Mouse (Mus musculus): Measurements from ENCODE around the gene Zbtb34. TPM values are rescaled to one million over a fixed set of nuclear protein-coding genes. Genes with fewer than 3 reads are reported as not detected.
A peak's percentile ranks its signal among the peaks of the same experiment; 100 is the strongest.

Gene Zbtb34
- total RNA-seq, 2 experiments from 2014 or later = 23.9 to 26.9 TPM

GRCm38 (mm10) chr2:33444358-33444757 is 13.2 kb upstream of the Zbtb34 start:
- peak; percentile 8 for TF ChIP-seq CTCF (IDR thresholded peaks at IDR 0.05)
- peak; percentile 73 to 82 for DNase-seq (ENCODE audit: extremely low spot score in 1 of 2, low spot score in 2 of 2)
- peak overlapping the region; percentile 57 for H3K27ac ChIP-seq
- H3K4me3 ChIP-seq = no peak overlapping the region
- intact Hi-C loops (cut with DNase I) = no loop called here

- no peak overlapping the region for H3K27ac ChIP-seq
- no peak for DNase-seq (ENCODE audit: extremely low spot score in 1 of 2, low spot score in 2 of 2)
- TF ChIP-seq CTCF (IDR thresholded peaks at IDR 0.05) = no peak
- H3K4me3 ChIP-seq = no peak overlapping the region
- intact Hi-C loops (cut with DNase I) = no loop called here
Measured at GRCm38 (mm10) chr2:33442701-33443100, 11.6 kb upstream of the Zbtb34 start.

- intact Hi-C loops (cut with DNase I) = no loop called here
- TF ChIP-seq CTCF (IDR thresholded peaks at IDR 0.05) = no peak
- no peak overlapping the region for H3K4me3 ChIP-seq
- peak overlapping the region; percentile 75 for H3K27ac ChIP-seq
- peak in 1 of 2 experiments; percentile 64 for DNase-seq (ENCODE audit: extremely low spot score in 1 of 2, low spot score in 2 of 2)
Measured at GRCm38 (mm10) chr2:33440893-33441292, 9.8 kb upstream of the Zbtb34 start.

- intact Hi-C loops (cut with DNase I) = no loop called here
- no peak overlapping the region for H3K4me3 ChIP-seq
- TF ChIP-seq CTCF (IDR thresholded peaks at IDR 0.05) = no peak
- peak overlapping the region; percentile 78 for H3K27ac ChIP-seq
- no peak for DNase-seq (ENCODE audit: extremely low spot score in 1 of 2, low spot score in 2 of 2)
Measured at GRCm38 (mm10) chr2:33439980-33440670, 9.0 kb upstream of the Zbtb34 start.

GRCm38 (mm10) chr2:33439471-33439881 is 8.4 kb upstream of the Zbtb34 start:
- intact Hi-C loops (cut with DNase I) = no loop called here
- TF ChIP-seq CTCF (IDR thresholded peaks at IDR 0.05) = no peak
- H3K27ac ChIP-seq = peak overlapping the region; percentile 78
- DNase-seq (ENCODE audit: extremely low spot score in 1 of 2, low spot score in 2 of 2) = no peak
- no peak overlapping the region for H3K4me3 ChIP-seq

GRCm38 (mm10) chr2:33438377-33438776 is 7.3 kb upstream of the Zbtb34 start:
- Histone ChIP-seq H3K27ac (no peak overlapping the region), H3K4me3 (no peak overlapping the region)
- TF ChIP-seq CTCF (IDR thresholded peaks at IDR 0.05) = no peak
- DNase-seq (ENCODE audit: extremely low spot score in 1 of 2, low spot score in 2 of 2) = no peak
- intact Hi-C loops (cut with DNase I) = no loop called here

- Histone ChIP-seq H3K4me3 (no peak overlapping the region), H3K27ac (0 out of 2 replicates have a peak overlapping the region, but pooled peaks have one; percentile 13)
- DNase-seq (ENCODE audit: extremely low spot score in 1 of 2, low spot score in 2 of 2) = no peak
- no peak for TF ChIP-seq CTCF (IDR thresholded peaks at IDR 0.05)
- intact Hi-C loops (cut with DNase I) = no loop called here
Measured at GRCm38 (mm10) chr2:33437184-33437583, 6.1 kb upstream of the Zbtb34 start.

- no peak for TF ChIP-seq CTCF (IDR thresholded peaks at IDR 0.05)
- H3K27ac ChIP-seq = peak overlapping the region; percentile 18; the same call in 1 of the 2 replicates
- peak overlapping the region; percentile 8; the same call in 1 of the 2 replicates for H3K4me3 ChIP-seq
- DNase-seq (ENCODE audit: extremely low spot score in 1 of 2, low spot score in 2 of 2) = no peak
- intact Hi-C loops (cut with DNase I) = no loop called here
Measured at GRCm38 (mm10) chr2:33436035-33436580, 5.0 kb upstream of the Zbtb34 start.

GRCm38 (mm10) chr2:33435036-33435650 is 4.0 kb upstream of the Zbtb34 start:
- intact Hi-C loops (cut with DNase I) = no loop called here

GRCm38 (mm10) chr2:33432877-33433276 is 1.8 kb upstream of the Zbtb34 start:
- intact Hi-C loops (cut with DNase I) = loop anchor here (2.0 kb wide), 1 partner anchor 24 kb away; no protein-coding TSS in a partner anchor
- Histone ChIP-seq H3K4me3 (no peak overlapping the region), H3K27ac (no peak overlapping the region)
- DNase-seq (ENCODE audit: extremely low spot score in 1 of 2, low spot score in 2 of 2) = no peak
- peak; percentile 64 for TF ChIP-seq CTCF (IDR thresholded peaks at IDR 0.05)

More at GRCm38 (mm10) chr2:33435036-33435650, 4.0 kb upstream of the Zbtb34 start:
- no peak overlapping the region for H3K27ac ChIP-seq
- no peak for TF ChIP-seq CTCF (IDR thresholded peaks at IDR 0.05)
- H3K4me3 ChIP-seq = no peak overlapping the region
- no peak for DNase-seq (ENCODE audit: extremely low spot score in 1 of 2, low spot score in 2 of 2)

GRCm38 (mm10) chr2:33430081-33430770 is 898 bp downstream of the Zbtb34 start:
- Histone ChIP-seq H3K27ac (peak overlapping the region; percentile 90), H3K4me3 (peak overlapping the region; percentile 91)
- DNase-seq (ENCODE audit: extremely low spot score in 1 of 2, low spot score in 2 of 2) = no peak
- TF ChIP-seq CTCF (IDR thresholded peaks at IDR 0.05) = no peak
- intact Hi-C loops (cut with DNase I) = no loop called here

- peak overlapping the region; percentile 91 for H3K4me3 ChIP-seq
- intact Hi-C loops (cut with DNase I) = no loop called here
- peak overlapping the region; percentile 51; the same call in 1 of the 2 replicates for H3K27ac ChIP-seq
- TF ChIP-seq CTCF (IDR thresholded peaks at IDR 0.05) = no peak
- no peak for DNase-seq (ENCODE audit: extremely low spot score in 1 of 2, low spot score in 2 of 2)
Measured at GRCm38 (mm10) chr2:33429339-33429738, 1.8 kb downstream of the Zbtb34 start.

All from left cerebral cortex, adult 2 months (tissue).